Mouse (Mus musculus): Measurements from ENCODE around the gene Chid1. TPM values are rescaled to one million over a fixed set of nuclear protein-coding genes. Genes with fewer than 3 reads are reported as not detected.

Chid1 gene
- polyA plus RNA-seq, 1 experiment from 2014 or later, result 15.6 TPM

DNA sequence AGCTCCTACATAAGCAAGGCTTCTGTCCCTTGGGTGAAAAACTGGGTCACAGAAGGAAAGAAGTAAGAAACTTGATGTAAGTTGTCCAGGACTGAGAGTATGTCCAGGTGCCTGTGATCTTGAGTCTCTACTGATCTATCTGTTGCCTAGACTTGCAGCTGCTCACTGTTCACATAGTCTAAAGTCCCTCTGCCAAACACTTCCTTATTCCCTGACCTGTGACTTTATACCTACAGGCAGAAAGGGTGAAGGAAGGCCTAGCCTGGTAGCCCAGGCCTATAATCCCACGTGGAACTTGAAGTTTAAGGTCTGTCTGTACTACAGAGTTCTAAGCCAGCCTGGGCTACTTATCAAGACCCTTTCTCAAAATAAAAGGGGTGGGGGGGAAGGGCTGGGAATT, 4.1 kb downstream of the Chid1 start:
- Histone ChIP-seq H3K4me3 (ENCODE audit: low read depth, low read length) (no peak overlapping the region), H3K9me3 (ENCODE audit: low read length) (no peaks in the 10 kb centered on the region), H3K27me3 (replicated peaks; ENCODE audit: insufficient read depth, low read length) (no peaks in the 10 kb centered on the region), H3K4me1 (ENCODE audit: insufficient read depth, low read depth, low read length) (peaks cover 9% of the 10 kb centered on the region; the same call in 1 of the 2 replicates), H3K4me2 (replicated peaks; ENCODE audit: low read depth, low read length) (no peak overlapping the region), H3K36me3 (ENCODE audit: insufficient read depth, low read length) (no peaks in the 10 kb centered on the region), H3K27ac (ENCODE audit: low read length) (no peak overlapping the region), H3K9ac (replicated peaks; ENCODE audit: low read depth) (no peak overlapping the region)
- no peak for ATAC-seq
- DNase-seq (ENCODE audit: low spot score), result no peak
- WGBS, result 69% methylated on average over 1 of the region's 1 CpGs
- TF ChIP-seq CTCF (IDR thresholded peaks at IDR 0.05) (no peak), EP300 (IDR thresholded peaks at IDR 0.05) (no peak)

DNA sequence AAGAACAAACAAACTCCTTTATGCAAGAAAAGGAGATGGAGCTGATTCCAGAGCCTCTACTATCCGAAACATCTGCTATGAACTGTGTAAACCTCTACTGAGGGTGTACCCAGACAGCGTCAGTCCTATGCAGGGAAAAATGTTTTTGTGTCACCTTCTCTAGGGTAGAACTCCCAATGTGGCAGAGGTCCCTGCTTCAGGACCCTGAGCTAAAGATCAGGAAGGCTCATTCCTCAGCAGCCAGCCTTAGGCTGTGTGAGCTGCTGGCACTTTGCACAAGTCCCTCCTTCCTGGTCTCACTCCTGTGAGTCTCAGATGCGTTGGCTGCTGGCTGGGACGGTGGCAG, 14.1 kb downstream of the Chid1 start:
- Histone ChIP-seq H3K36me3 (ENCODE audit: insufficient read depth, low read length) (peaks cover 4% of the 10 kb centered on the region; the same call in 1 of the 2 replicates), H3K9me3 (ENCODE audit: low read length) (no peaks in the 10 kb centered on the region), H3K9ac (replicated peaks; ENCODE audit: low read depth) (no peak overlapping the region), H3K27me3 (replicated peaks; ENCODE audit: insufficient read depth, low read length) (no peaks in the 10 kb centered on the region), H3K4me3 (ENCODE audit: low read depth, low read length) (no peak overlapping the region), H3K4me1 (ENCODE audit: insufficient read depth, low read depth, low read length) (no peaks in the 10 kb centered on the region), H3K27ac (ENCODE audit: low read length) (no peak overlapping the region), H3K4me2 (replicated peaks; ENCODE audit: low read depth, low read length) (no peak overlapping the region)
- TF ChIP-seq CTCF (IDR thresholded peaks at IDR 0.05), result no peak
- no peak for TF ChIP-seq EP300 (IDR thresholded peaks at IDR 0.05)
- no peak for DNase-seq (ENCODE audit: low spot score)
- ATAC-seq, result 0 out of 2 replicates have a peak, but pooled peaks have one; percentile 14
- 81% methylated on average over 4 of the region's 4 CpGs for whole genome bisulfite sequencing

DNA sequence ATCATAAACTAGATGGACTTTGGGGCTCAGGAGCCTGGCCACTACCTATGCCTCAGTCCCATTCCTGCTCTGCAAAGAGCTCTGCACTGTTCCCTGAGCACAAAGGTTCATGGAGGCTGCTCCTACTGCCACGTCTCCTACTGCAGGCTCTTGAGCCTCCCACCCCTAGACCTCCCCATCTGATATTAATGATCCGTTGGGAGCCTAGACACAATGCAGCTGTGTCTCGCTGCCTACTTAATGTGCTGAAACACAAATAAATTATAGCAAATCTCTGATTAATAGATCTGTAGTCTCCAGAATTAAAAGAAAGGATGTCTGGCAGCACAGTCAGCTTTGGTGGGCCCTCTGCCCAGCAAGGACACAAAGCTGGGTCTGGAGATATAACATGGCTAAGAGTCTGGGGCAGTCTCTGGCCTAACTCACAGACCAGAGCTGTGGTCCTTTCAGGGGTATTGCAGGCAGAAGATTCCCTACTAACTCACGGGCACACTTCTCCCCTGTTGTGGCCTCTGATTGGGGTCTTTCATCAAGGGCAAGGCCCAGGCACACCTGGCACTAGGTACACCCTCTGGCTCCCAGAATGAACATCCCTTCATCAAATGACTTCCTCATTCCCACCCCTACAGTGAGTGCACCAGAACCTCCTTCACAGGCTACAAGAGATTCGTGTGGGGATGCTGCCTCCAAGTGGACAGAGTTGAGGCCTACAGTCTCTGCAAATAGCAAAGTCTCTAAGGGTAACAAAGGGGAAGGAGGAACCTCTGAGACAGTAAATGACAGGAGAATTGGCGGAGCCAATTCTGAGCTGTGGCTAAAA, 14.7 kb downstream of the Chid1 start:
- 54% methylated on average over 6 of the region's 6 CpGs for WGBS
- H3K9ac ChIP-seq (replicated peaks; ENCODE audit: low read depth), result no peak overlapping the region
- DNase-seq (ENCODE audit: low spot score), result peak; percentile 90

DNA sequence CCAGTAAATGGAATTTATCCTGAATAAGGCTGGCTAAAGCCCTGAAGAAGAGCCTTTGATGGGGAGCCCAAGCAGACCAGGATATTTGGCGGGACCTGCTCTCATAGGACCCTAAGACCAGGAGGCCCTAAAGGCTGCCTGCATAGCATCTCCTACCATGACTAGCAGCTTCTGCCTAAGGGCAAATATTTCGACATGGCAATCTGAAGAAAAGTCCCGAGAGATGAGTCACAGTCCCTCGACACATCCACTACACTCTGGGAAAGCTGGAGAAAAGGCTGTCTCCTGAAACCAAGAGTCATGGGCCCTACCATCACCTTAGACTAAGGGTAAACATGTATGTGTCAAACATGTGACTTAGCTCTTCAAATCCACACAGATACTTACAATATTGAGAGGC, 15.4 kb downstream of the Chid1 start:
- TF ChIP-seq CTCF (IDR thresholded peaks at IDR 0.05) (no peak), EP300 (IDR thresholded peaks at IDR 0.05) (no peak)
- H3K4me3 ChIP-seq (ENCODE audit: low read depth, low read length), result no peak overlapping the region
- ATAC-seq (no peak), DNase-seq (ENCODE audit: low spot score) (no peak)
- peaks cover 10% of the 10 kb centered on the region; the same call in 1 of the 2 replicates for H3K36me3 ChIP-seq (ENCODE audit: insufficient read depth, low read length)
- no peaks in the 10 kb centered on the region for H3K9me3 ChIP-seq (ENCODE audit: low read length)
- H3K27me3 ChIP-seq (replicated peaks; ENCODE audit: insufficient read depth, low read length), result no peaks in the 10 kb centered on the region
- no peak overlapping the region for H3K27ac ChIP-seq (ENCODE audit: low read length)
- H3K9ac ChIP-seq (replicated peaks; ENCODE audit: low read depth), result no peak overlapping the region
- WGBS, result 86% methylated on average over 4 of the region's 4 CpGs
- no peak overlapping the region for H3K4me2 ChIP-seq (replicated peaks; ENCODE audit: low read depth, low read length)
- H3K4me1 ChIP-seq (ENCODE audit: insufficient read depth, low read depth, low read length), result no peaks in the 10 kb centered on the region

More for the DNA sequence above, 14.7 kb downstream of the Chid1 start:
- H3K9me3 ChIP-seq (ENCODE audit: low read length), result no peaks in the 10 kb centered on the region
- no peaks in the 10 kb centered on the region for H3K4me1 ChIP-seq (ENCODE audit: insufficient read depth, low read depth, low read length)
- H3K27me3 ChIP-seq (replicated peaks; ENCODE audit: insufficient read depth, low read length), result no peaks in the 10 kb centered on the region
- peaks cover 5% of the 10 kb centered on the region; the same call in 1 of the 2 replicates for H3K36me3 ChIP-seq (ENCODE audit: insufficient read depth, low read length)
- H3K4me2 ChIP-seq (replicated peaks; ENCODE audit: low read depth, low read length), result no peak overlapping the region
- ATAC-seq, result peak; percentile 89
- H3K27ac ChIP-seq (ENCODE audit: low read length), result no peak overlapping the region
- no peak overlapping the region for H3K4me3 ChIP-seq (ENCODE audit: low read depth, low read length)
- TF ChIP-seq EP300 (IDR thresholded peaks at IDR 0.05) (no peak), CTCF (IDR thresholded peaks at IDR 0.05) (peak; percentile 94)

DNA sequence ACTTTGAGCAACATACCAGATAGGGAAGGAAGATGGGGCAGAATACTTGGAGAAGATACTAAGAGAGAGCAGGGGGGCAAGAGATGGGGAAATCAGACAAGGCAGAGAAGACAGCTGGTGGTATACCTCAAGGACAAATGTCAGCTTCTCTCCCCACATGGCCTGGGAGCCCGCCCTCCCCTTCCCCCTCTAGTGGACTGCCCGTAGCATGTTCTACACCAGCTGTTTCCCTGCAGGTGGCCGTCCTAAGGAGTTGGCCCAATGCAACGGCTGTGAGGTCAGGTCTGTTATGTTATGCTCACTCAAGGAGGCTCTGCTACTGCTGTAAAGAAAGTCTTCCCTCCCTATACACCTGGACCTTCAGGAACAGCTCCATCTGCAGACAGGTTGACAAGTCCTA, 16.6 kb downstream of the Chid1 start:
- no peak overlapping the region for H3K4me3 ChIP-seq (ENCODE audit: low read depth, low read length)
- ATAC-seq (no peak), DNase-seq (ENCODE audit: low spot score) (no peak)
- H3K4me1 ChIP-seq (ENCODE audit: insufficient read depth, low read depth, low read length), result no peaks in the 10 kb centered on the region
- H3K4me2 ChIP-seq (replicated peaks; ENCODE audit: low read depth, low read length), result no peak overlapping the region
- no peak overlapping the region for H3K9ac ChIP-seq (replicated peaks; ENCODE audit: low read depth)
- peaks cover 7% of the 10 kb centered on the region for H3K36me3 ChIP-seq (ENCODE audit: insufficient read depth, low read length)
- TF ChIP-seq CTCF (IDR thresholded peaks at IDR 0.05), result no peak
- no peak for TF ChIP-seq EP300 (IDR thresholded peaks at IDR 0.05)
- 43% methylated on average over 3 of the region's 4 CpGs for WGBS
- H3K27ac ChIP-seq (ENCODE audit: low read length), result no peak overlapping the region
- H3K27me3 ChIP-seq (replicated peaks; ENCODE audit: insufficient read depth, low read length), result no peaks in the 10 kb centered on the region
- no peaks in the 10 kb centered on the region for H3K9me3 ChIP-seq (ENCODE audit: low read length)

DNA sequence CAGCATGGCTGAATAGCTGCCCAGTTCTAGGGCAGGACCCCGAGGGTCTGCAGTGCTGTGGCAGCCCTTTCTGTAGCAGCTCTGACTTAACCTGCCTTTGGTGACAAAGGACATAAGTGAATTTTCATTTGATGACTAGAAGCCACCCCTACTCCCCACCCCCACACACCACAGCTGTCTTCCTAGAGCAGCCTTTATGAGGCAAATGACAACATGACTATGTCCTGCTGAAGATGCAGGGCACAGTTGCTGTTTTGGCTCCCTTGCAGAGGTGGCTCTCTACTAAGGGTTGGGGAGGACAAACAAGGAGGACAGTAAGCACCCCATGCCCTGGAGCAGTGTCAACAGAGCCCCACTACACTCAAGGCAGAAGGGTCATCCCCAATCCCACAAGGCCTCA, 19.9 kb downstream of the Chid1 start:
- H3K4me2 ChIP-seq (replicated peaks; ENCODE audit: low read depth, low read length), result no peak overlapping the region
- no peak for TF ChIP-seq EP300 (IDR thresholded peaks at IDR 0.05)
- no peak for TF ChIP-seq CTCF (IDR thresholded peaks at IDR 0.05)
- H3K27me3 ChIP-seq (replicated peaks; ENCODE audit: insufficient read depth, low read length), result no peaks in the 10 kb centered on the region
- DNase-seq (ENCODE audit: low spot score), result no peak
- no peak overlapping the region for H3K9ac ChIP-seq (replicated peaks; ENCODE audit: low read depth)
- peaks cover 10% of the 10 kb centered on the region for H3K36me3 ChIP-seq (ENCODE audit: insufficient read depth, low read length)
- no peak overlapping the region for H3K4me3 ChIP-seq (ENCODE audit: low read depth, low read length)
- no peak for ATAC-seq
- H3K4me1 ChIP-seq (ENCODE audit: insufficient read depth, low read depth, low read length), result no peaks in the 10 kb centered on the region
- 94% methylated on average over 1 of the region's 1 CpGs for WGBS
- H3K27ac ChIP-seq (ENCODE audit: low read length), result no peak overlapping the region
- H3K9me3 ChIP-seq (ENCODE audit: low read length), result no peaks in the 10 kb centered on the region
